ENCODE assay signal across 1 mouse cellular context in the genomic region with DNA sequence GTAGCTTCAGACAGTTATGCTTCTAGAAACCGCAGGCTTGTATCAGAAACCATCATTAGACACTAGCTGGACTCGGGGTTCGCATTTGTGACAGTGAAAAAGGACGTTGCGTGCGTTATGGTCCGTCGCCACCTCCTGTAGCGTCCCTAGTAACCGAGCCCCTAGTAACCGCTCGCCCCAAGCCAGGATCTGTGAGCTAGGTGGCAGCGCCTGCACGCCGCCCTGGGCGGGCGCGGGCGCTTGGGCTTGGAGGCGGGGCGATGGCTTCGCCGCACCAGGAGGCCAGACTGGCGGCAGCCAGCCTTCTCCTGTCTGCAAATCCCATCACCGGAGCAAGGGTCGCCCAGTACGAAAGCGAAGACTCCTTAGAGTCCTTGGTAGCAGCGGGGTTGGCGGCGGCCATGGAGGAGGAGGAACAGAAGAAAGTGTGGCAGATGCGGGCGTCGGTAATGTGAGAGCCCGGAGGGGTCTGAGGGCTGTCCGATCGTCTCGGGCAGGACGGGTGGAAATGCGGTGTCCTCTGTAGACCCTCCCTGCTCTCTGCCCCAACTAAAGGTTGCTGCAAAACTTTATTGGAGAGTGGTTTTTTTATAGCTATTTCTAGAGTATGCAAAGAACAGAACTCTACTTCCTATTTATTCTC.
A peak's percentile ranks its signal among the peaks of the same experiment; 100 is the strongest.
TF ChIP-seq lines count a peak whose summit lies in the region.

No protein-coding gene starts in this region.

TF ChIP-seq in MEL, 35 proteins besides CTCF, POLR2A, EP300 and RAD21:
- no peak for TF ChIP-seq MYB (IDR thresholded peaks at IDR 0.05; ENCODE audit: low read depth, low read length)
- no peak for TF ChIP-seq ZNF384 (IDR thresholded peaks at IDR 0.05; ENCODE audit: low read depth, low read length)
- no peak for TF ChIP-seq TAL1 (IDR thresholded peaks at IDR 0.05; ENCODE audit: low read length)
- no peak for TF ChIP-seq ELF1 (IDR thresholded peaks at IDR 0.05; ENCODE audit: low read depth, low read length)
- no peak for TF ChIP-seq MEF2A (IDR thresholded peaks at IDR 0.05; ENCODE audit: extremely low read depth, insufficient replicate concordance, low read depth, low read length, poor library complexity, severe bottlenecking)
- TF ChIP-seq SIN3A (IDR thresholded peaks at IDR 0.05; ENCODE audit: low read length), result peak; percentile 98
- 0 out of 2 replicates have a peak, but pooled peaks have one; percentile 13 for TF ChIP-seq ZMIZ1 (IDR thresholded peaks at IDR 0.05; ENCODE audit: low read depth, low read length)
- peak; percentile 66; the same call in 1 of the 2 replicates for TF ChIP-seq MAX (IDR thresholded peaks at IDR 0.05; ENCODE audit: low read length)
- 0 out of 2 replicates have a peak, but pooled peaks have one; percentile 12 for TF ChIP-seq HCFC1 (IDR thresholded peaks at IDR 0.05; ENCODE audit: low read depth, low read length)
- TF ChIP-seq POLR2AphosphoS2 (IDR thresholded peaks at IDR 0.05; ENCODE audit: low read length), result no peak
- 0 out of 2 replicates have a peak, but pooled peaks have one; percentile 13 for TF ChIP-seq NELFE (IDR thresholded peaks at IDR 0.05; ENCODE audit: low read depth, low read length)
- TF ChIP-seq POLR2AphosphoS5 (IDR thresholded peaks at IDR 0.05; ENCODE audit: borderline replicate concordance, low read depth, low read length), result no peak
- 0 out of 2 replicates have a peak, but pooled peaks have one; percentile 24 for TF ChIP-seq MAZ (IDR thresholded peaks at IDR 0.05; ENCODE audit: low read depth, low read length)
- no peak for TF ChIP-seq UBTF (IDR thresholded peaks at IDR 0.05; ENCODE audit: borderline replicate concordance, insufficient read depth, low read depth, low read length)
- TF ChIP-seq MXI1 (IDR thresholded peaks at IDR 0.05; ENCODE audit: low read depth, low read length), result peak; percentile 97
- 0 out of 2 replicates have a peak, but pooled peaks have one; percentile 89 for TF ChIP-seq CHD1 (IDR thresholded peaks at IDR 0.05; ENCODE audit: low read depth, low read length)
- TF ChIP-seq TBP (IDR thresholded peaks at IDR 0.05; ENCODE audit: low read depth, low read length), result peak; percentile 53; the same call in 1 of the 2 replicates
TF ChIP-seq in MEL: peak in this region for 9.
